Mouse (Mus musculus): ENCODE data around the gene Gm26558.

DNA sequence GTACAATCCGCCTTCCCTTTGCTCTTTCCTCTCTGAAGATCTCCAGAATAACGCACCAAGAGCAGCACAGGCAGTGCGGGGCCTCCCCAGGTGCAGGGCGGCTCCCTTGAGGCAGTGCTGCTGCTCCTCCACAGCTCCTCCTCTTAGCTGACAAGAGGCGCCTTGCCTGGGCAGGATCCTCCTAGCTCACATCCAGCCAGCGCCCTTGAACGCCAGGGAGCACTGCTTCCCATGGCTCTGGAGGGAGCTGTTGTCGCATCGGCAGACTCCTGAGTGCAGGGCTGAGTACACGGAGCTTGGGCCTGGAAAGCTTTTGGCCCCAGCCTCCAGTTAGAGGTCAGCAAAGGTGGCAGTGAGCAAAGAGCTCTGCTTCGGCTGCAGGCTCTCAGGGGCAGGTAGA is 28.3 kb upstream of the Gm26558 start:
- TF ChIP-seq MXI1 (IDR thresholded peaks at IDR 0.05; ENCODE audit: low read depth, low read length) (no peak), MAZ (IDR thresholded peaks at IDR 0.05; ENCODE audit: low read depth, low read length) (no peak), CTCF (IDR thresholded peaks at IDR 0.05 in 2 of 3, conservative IDR thresholded peaks at IDR 0.05 in 1 of 3; ENCODE audit: control insufficient read depth in 1 of 3, insufficient read depth in 1 of 3, low read depth in 2 of 3, low read length in 3 of 3, poor library complexity in 1 of 3, severe bottlenecking in 1 of 3) (no peak), GABPA (IDR thresholded peaks at IDR 0.05; ENCODE audit: low read depth, low read length) (no peak), ZKSCAN1 (IDR thresholded peaks at IDR 0.05; ENCODE audit: low read depth, low read length) (no peak), USF1 (IDR thresholded peaks at IDR 0.05; ENCODE audit: low read depth, low read length) (no peak)
